Mouse (Mus musculus) layer of hippocampus, postnatal 10 days (tissue): ENCODE measurements around the gene Gm17651. TPM values are rescaled to one million over a fixed set of nuclear protein-coding genes. Genes with fewer than 3 reads are reported as not detected.

Source experiments
- DNase-seq, 2 experiments: peaks; one replicate each; pipeline ENCODE4 v3.0.0; 2021; ENCODE audit warnings: low spot score in 2 of 2
- microRNA-seq, 2 experiments: library from miRNA; unstranded; fragments of <30 nt; microRNA quantifications; one replicate each; pipeline ENCODE4 v1.2.0; 2021
- total RNA-seq, 2 experiments: library from RNA; stranded (reverse); gene quantifications; 2 replicates each; pipeline ENCODE4 v1.2.3; 2021

Gene Gm17651
- total RNA-seq, 2 experiments from 2014 or later = not detected

DNA sequence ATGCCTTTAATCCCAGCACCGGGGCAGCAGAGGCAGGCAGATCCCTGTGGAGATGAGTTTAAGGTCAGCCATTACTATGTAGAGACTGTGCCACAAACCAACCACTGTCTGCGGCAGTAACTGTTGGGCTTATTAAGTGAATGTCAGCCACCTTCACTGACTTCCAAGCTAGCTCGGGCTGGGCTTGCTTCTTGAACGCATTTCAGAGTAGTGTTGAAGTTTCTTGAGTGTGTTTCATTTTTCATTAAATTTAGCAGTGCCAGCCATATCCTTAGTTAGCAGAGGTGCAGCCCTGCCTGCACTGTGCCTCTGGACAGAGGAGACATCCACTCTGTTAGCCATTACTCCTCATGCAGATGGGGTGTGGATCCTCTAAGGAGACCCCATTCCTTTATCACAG, 43.7 kb downstream of the Gm17651 start:
- no peak for DNase-seq

DNA sequence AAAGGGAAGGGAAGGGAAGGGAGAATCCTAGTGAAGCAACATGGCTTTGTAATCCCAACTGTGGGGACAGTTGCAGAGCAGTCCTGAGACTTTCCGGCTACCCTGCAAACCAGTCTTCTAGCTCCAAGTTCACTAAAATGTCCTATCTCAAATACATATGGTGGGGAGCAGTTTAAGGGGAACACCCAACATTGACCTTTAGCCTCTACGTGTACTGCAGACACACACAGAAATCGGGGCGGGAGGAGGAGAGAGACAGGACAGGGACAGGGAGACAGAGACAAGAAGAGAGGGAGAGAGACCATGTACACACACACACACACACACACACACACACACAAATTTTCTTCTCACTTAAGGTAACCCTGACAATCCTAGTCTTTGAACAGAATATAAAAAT, 44.6 kb downstream of the Gm17651 start:
- no peak for DNase-seq

DNA sequence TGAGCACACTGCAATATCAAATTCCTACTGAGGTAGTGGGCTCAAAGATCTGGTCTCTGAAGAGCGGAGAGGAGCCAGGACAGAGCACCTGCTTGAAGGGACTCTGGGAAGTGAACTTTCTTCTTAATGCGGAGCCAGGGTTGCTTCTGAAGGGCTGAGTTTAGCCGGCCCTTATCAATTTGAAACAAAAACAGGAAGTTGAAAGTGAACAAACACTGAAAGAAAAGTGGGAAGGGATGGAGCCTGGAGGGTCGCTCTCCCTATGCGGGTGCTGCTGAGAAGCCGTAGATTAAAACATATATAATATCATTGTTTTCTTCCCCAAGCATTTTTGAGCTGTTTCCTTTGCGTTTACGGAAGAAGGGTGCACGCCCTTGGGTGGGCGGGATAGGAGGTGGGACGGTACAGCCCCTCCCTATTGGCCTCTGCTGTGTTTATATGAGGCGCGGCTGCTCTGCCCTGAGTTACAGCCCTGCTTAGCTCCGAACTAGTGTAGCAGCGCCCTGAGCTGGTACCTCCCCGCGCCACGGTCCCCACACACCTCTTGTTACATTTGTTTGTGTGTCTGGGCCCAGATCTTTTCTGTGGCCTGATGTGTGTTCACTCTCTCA, 46.0 kb downstream of the Gm17651 start, which contains the start of gene Fmo5:
Fmo5 (plus strand) TSS at position 414 of the 611 bp plus-strand sequence.
- peak in 1 of 2 experiments; percentile 13 for DNase-seq

DNA sequence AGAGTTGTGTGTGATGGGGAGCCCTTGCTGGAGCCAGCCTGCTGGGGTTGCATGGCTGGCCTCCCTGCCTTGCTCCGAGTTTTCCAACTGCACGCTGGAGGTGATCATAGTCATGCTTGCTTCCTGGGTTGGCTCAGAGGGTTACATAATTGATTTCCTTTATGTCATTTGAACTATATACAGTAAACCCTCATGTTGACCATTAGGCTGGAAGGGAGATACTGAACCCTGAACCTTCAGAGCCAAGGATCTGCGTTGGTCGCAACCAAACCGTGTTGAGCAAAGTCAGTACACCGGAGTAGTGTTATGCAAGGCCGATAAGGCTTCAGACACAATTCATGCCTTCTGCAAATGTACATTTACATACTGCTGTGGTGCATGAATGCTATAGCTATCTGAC, 46.6 kb downstream of the Gm17651 start:
- DNase-seq = no peak

DNA sequence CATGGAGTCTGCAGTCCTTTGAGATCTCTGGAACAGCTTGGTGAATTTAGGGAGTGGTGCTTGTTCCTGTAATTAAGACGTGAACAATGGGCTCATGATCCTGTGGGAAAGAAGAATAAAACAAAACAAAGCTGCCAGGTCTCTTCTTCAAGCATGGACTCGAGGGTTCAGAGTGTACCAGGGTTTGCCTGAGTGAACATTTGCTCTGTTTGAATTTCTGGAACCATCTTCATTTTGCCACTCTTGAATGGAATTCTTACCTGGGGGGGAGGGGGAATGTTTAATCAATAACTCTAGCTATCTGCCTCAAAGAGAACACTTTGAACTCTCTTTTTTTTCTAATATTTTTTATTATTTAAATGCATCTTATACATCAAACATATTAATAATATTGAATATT, 49.9 kb downstream of the Gm17651 start:
- DNase-seq = no peak

Small RNA genes within 50 kb of the gene (microRNA-seq; reads per million reads assigned to microRNA genes)
- 0 reads per million in 2 experiments for gene Mir7225

Other genes with a start within 250 kb of the Gm17651 start
- 10 to 100 TPM; 10.2 to 11.4 TPM for gene Chd1l, start 64.5 kb downstream of the Gm17651 start, total RNA-seq
- gene Fmo5, start 45.9 kb downstream of the Gm17651 start, total RNA-seq = 1 to 10 TPM; 1.9 TPM
- gene Prkab2, start 16.5 kb downstream of the Gm17651 start, total RNA-seq = 10 to 100 TPM; 38.3 to 39.9 TPM
- gene Pde4dip, start 214.0 kb upstream of the Gm17651 start, total RNA-seq = 100 to 1,000 TPM; 221 to 232 TPM
- gene Sec22b, start 226.5 kb upstream of the Gm17651 start, total RNA-seq = 10 to 100 TPM; 60.9 to 66.3 TPM